Mouse (Mus musculus) left cerebral cortex, adult 2 months (tissue): Measurements from ENCODE around the gene Cyp1b1. TPM values are rescaled to one million over a fixed set of nuclear protein-coding genes. Genes with fewer than 3 reads are reported as not detected.

Experiments
- DNase-seq, 2 experiments: peaks; one replicate each; pipeline ENCODE4 v3.0.0; 2021 to 2022; ENCODE audit warnings: low spot score in 2 of 2, mixed read lengths in 1 of 2; ENCODE audit errors: extremely low spot score in 1 of 2
- H3K27ac ChIP-seq: fragments of 200-600 bp; 2 replicates; pipeline ENCODE4 v1.8.1; 2022
- H3K4me3 ChIP-seq: fragments of 200-600 bp; 2 replicates; pipeline ENCODE4 v1.8.1; 2022
- CTCF ChIP-seq: fragments of 200-600 bp; IDR thresholded peaks from 2 replicates; pipeline ENCODE4 v1.8.1; 2022; ENCODE audit warnings: antibody characterized with exemption, mild to moderate bottlenecking, moderate library complexity
- intact Hi-C: fragments of 180-260 bp; cut with DNase I; formaldehyde crosslinking; loops from one replicate; pipeline ENCODE4 v1.15.1; 2025
- total RNA-seq, 2 experiments: library from RNA; stranded (reverse); gene quantifications; 2 replicates each; pipeline ENCODE4 v1.2.3; 2021

Gene Cyp1b1
- total RNA-seq, 2 experiments from 2014 or later: 3.6 to 4.1 TPM

DNA sequence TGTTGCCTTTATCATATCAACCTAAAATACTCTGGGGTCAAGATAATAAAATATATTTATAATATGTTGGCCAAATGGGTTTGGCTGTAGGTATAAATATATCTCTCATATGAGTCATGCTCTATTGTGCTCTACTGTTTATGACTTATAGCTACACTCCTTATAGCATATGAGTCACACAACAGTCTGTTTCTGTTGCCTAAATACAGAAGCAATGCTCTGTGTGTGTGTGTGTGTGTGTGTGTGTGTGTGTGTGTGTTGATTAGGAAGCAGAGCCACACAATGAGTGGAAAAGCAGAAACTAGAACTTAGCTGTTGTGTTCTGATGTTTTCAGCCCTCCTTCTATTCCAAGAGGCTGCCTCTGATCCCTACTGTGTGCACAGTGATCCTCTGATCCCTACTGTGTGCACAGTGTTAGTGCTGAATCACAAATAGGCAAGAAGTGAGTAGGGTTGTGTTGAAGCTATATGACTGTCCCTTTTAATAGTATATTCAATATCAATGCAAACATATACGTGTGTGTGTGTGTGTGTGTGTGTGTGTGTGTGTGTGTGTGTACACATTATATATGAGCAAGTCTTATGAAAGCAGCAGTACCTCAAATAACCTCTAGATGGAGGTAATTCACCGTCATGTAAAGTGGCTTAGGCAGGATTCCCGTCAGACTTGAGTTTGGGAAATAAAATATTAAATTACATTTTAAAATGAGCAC lies 51.3 kb downstream of the Cyp1b1 start:
- peak; percentile 51 for TF ChIP-seq CTCF
- Histone ChIP-seq H3K4me3 (no peak overlapping the region), H3K27ac (no peak overlapping the region)
- intact Hi-C loops: loop anchor here (2.0 to 10.0 kb wide), 3 partner anchors 177 to 531 kb away; no protein-coding TSS in a partner anchor
- DNase-seq: peak in 1 of 2 experiments; percentile 23

DNA sequence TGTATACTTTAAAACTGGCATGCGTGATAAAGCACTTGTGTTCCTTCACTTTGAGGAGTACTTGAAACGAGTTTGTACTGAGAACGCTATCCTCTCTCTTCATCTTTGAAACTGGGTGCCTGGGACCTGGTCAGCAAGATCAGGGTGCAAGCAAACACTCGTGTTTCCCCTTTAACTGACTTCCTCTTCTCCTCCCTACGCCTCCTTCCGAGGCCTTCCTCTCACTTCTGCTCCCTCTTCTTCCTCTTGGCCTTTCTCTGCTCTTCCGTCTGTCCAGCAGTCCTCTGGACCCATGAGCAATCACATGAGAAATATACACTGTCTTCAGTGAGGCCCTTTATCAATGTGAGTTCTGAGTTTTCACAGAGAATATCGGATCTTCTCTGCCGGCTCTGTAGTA lies 53.0 kb downstream of the Cyp1b1 start:
- Histone ChIP-seq H3K27ac (no peak overlapping the region), H3K4me3 (no peak overlapping the region)
- TF ChIP-seq CTCF: no peak
- intact Hi-C loops: loop anchor here (2.0 to 10.0 kb wide), 3 partner anchors 179 to 533 kb away; no protein-coding TSS in a partner anchor
- DNase-seq: no peak

DNA sequence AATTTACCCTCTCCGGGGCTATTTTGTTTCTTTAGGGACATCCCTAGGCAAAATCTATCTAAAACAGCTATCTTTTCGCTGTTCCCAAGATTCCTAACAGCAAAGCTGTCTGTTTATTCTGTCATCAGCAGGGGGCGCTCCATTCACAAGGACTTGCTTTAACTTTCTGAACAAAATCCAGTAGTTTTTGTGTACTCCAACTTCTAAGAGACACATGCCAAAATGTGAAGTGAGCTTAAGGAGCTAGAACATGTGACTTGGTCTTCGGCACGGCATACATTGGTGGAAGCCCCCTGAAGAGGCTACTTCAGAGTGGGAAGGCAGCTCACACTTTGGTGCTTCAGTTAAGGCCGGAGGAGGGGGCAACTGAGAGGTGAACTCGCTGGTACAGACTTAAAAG lies 53.5 kb downstream of the Cyp1b1 start:
- peak; percentile 89 for TF ChIP-seq CTCF
- DNase-seq: peak; percentile 59 to 71
- intact Hi-C loops: loop anchor here (10.0 kb wide), 2 partner anchors 343 to 533 kb away; no protein-coding TSS in a partner anchor
- H3K4me3 ChIP-seq: no peak overlapping the region
- H3K27ac ChIP-seq: no peak overlapping the region

DNA sequence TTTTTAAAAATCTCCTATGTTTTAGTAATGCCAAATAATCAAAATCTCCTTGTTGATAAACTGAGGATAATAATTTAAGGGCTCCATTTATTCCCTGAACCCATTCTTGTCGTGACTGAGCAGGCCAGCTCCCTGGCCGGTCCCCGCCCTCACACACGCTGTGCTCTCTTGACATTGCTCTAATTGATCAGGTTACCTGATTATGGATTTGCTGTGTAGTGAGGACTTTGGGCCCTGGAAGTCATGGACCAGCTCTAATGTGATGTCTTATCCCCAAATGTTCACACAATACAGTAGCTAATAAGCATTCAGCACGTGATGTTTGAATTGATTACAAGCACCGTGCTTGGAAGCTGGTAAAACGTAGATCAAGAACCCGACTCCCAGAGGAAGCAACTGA lies 56.0 kb downstream of the Cyp1b1 start:
- Histone ChIP-seq H3K4me3 (no peak overlapping the region), H3K27ac (no peak overlapping the region)
- intact Hi-C loops: no loop called here
- TF ChIP-seq CTCF: no peak
- no peak for DNase-seq

DNA sequence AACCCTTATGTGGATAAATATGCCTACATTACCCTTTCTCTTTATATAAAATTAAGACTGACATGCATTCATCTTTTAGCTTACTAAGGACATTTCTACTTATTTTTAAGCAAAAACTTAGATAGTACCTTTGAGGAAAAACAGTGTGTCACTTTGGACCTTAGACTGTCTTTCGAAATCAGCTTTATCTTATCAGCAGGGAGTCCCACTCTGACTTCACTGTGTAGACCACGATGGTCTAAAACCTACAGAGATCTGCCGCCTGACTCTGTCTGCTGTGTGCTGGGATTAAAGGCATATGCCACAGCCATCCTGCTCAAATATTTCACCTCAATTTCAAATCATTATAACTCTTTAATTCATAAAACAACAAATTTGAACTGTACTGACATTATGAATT lies 56.4 kb downstream of the Cyp1b1 start:
- no peak overlapping the region for H3K27ac ChIP-seq
- no peak overlapping the region for H3K4me3 ChIP-seq
- DNase-seq: no peak
- no peak for TF ChIP-seq CTCF
- intact Hi-C loops: no loop called here

DNA sequence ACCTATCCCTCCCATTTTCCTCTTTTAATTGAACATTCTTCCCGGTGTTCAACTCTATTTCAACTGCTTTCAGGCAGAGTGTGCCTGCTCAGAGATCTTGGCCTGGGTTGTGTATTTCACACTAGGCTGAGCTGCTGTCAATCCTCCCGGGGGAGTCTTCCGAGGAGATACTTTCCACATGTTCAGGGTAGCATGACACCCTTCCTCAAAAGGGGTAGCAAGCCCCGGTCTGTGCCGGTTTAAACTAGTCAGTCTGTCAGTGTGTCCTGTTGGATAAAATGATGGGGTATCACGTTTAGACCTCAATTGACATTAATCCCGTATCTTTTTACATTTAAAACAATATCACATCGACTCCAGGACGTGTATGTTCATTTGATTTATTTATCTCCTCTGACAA lies 57.1 kb downstream of the Cyp1b1 start:
- intact Hi-C loops: no loop called here

DNA sequence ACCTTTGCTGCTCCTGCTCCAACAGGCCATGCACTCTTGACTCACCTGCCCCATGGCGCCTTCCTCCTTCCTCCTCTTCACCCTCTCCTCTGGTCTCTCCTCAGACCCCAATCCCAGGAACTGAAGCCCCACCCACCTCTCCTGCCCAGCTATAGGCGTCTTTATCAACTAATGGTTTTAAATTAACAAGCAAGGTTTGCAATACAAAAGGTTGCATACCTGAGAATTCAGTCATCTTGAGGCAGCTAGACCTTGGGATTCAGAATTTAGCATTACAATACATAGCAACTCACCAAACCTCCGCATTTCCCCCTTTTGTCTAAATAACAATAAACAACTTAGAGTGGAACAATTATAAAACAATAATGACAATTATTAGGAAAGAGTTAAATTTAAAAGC lies 60.7 kb downstream of the Cyp1b1 start:
- no peak for DNase-seq
- TF ChIP-seq CTCF: no peak
- intact Hi-C loops: no loop called here
- no peak overlapping the region for H3K4me3 ChIP-seq
- no peak overlapping the region for H3K27ac ChIP-seq

More for the DNA sequence above, 57.1 kb downstream of the Cyp1b1 start:
- DNase-seq: no peak
- Histone ChIP-seq H3K27ac (no peak overlapping the region), H3K4me3 (no peak overlapping the region)
- TF ChIP-seq CTCF: no peak

DNA sequence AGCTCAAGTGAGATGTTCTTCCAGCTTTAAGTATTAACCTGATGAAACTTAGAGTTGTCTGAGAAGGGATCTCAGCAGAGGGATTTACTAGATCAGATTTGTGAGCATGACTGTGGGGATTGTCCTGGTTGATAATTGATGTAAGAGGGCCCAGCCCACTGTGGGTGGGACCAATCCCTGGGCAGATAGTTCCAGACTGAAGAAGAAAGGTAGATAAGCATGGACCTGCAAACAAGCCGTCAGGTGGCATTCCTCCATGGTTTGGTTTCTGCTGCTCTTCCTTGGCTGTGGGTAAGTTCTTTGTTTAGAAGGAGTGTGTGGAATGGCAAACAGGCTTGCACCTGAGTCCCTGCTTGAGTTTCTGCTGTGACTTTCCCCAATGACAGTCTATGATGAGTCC lies 61.7 kb downstream of the Cyp1b1 start:
- intact Hi-C loops: no loop called here
- Histone ChIP-seq H3K4me3 (no peak overlapping the region), H3K27ac (no peak overlapping the region)
- no peak for DNase-seq
- no peak for TF ChIP-seq CTCF

Other genes starting within 250 kb of the Cyp1b1 start
- 10 to 100 TPM; 10.9 to 12.4 TPM for gene Rmdn2, start 103.2 kb downstream of the Cyp1b1 start, total RNA-seq
- 10 to 100 TPM; 64.4 to 67.2 TPM for gene Atl2, start 181.1 kb upstream of the Cyp1b1 start, total RNA-seq